Mouse (Mus musculus): ENCODE data around the gene Fgfr2. TPM values are rescaled to one million over a fixed set of nuclear protein-coding genes. Genes with fewer than 3 reads are reported as not detected.
A peak's percentile ranks its signal among the peaks of the same experiment; 100 is the strongest.

The Fgfr2 gene
- polyA plus RNA-seq, 1 experiment from 2014 or later, result 110 TPM

- TF ChIP-seq EP300 (IDR thresholded peaks at IDR 0.05) (peak; percentile 75; the same call in 1 of the 2 replicates), CTCF (IDR thresholded peaks at IDR 0.05) (no peak)
- Histone ChIP-seq H3K4me1 (ENCODE audit: insufficient read depth, low read depth, low read length) (no peaks in the 10 kb centered on the region), H3K4me3 (ENCODE audit: low read depth, low read length) (no peak overlapping the region), H3K27me3 (replicated peaks; ENCODE audit: insufficient read depth, low read length) (no peaks in the 10 kb centered on the region), H3K9ac (replicated peaks; ENCODE audit: low read depth) (no peak overlapping the region), H3K27ac (ENCODE audit: low read length) (no peak overlapping the region), H3K9me3 (ENCODE audit: low read length) (no peaks in the 10 kb centered on the region), H3K36me3 (ENCODE audit: insufficient read depth, low read length) (no peaks in the 10 kb centered on the region), H3K4me2 (replicated peaks; ENCODE audit: low read depth, low read length) (no peak overlapping the region)
- peak; percentile 48 for DNase-seq (ENCODE audit: low spot score)
- peak; percentile 94 for ATAC-seq
- WGBS, result 60% methylated on average over 8 of the region's 8 CpGs
Observed at GRCm38 (mm10) chr7:132435486-132436055, 687.6 kb downstream of the Fgfr2 start.

GRCm38 (mm10) chr7:132429324-132429723 is 693.8 kb downstream of the Fgfr2 start:
- H3K9me3 ChIP-seq (ENCODE audit: low read length), result no peaks in the 10 kb centered on the region
- H3K27me3 ChIP-seq (replicated peaks; ENCODE audit: insufficient read depth, low read length), result no peaks in the 10 kb centered on the region
- WGBS, result 65% methylated on average over 4 of the region's 4 CpGs
- H3K4me2 ChIP-seq (replicated peaks; ENCODE audit: low read depth, low read length), result no peak overlapping the region
- no peaks in the 10 kb centered on the region for H3K4me1 ChIP-seq (ENCODE audit: insufficient read depth, low read depth, low read length)
- no peak overlapping the region for H3K9ac ChIP-seq (replicated peaks; ENCODE audit: low read depth)
- TF ChIP-seq CTCF (IDR thresholded peaks at IDR 0.05) (no peak), EP300 (IDR thresholded peaks at IDR 0.05) (no peak)
- no peaks in the 10 kb centered on the region for H3K36me3 ChIP-seq (ENCODE audit: insufficient read depth, low read length)
- no peak overlapping the region for H3K27ac ChIP-seq (ENCODE audit: low read length)
- DNase-seq (ENCODE audit: low spot score) (peak; percentile 23), ATAC-seq (peak; percentile 30; the same call in 1 of the 2 replicates)
- H3K4me3 ChIP-seq (ENCODE audit: low read depth, low read length), result no peak overlapping the region

GRCm38 (mm10) chr7:132428308-132428707 is 694.8 kb downstream of the Fgfr2 start:
- 0 out of 2 replicates have a peak, but pooled peaks have one; percentile 23 for ATAC-seq
- Histone ChIP-seq H3K36me3 (ENCODE audit: insufficient read depth, low read length) (no peaks in the 10 kb centered on the region), H3K27ac (ENCODE audit: low read length) (no peak overlapping the region), H3K9me3 (ENCODE audit: low read length) (no peaks in the 10 kb centered on the region), H3K4me2 (replicated peaks; ENCODE audit: low read depth, low read length) (no peak overlapping the region), H3K4me3 (ENCODE audit: low read depth, low read length) (no peak overlapping the region), H3K9ac (replicated peaks; ENCODE audit: low read depth) (no peak overlapping the region), H3K4me1 (ENCODE audit: insufficient read depth, low read depth, low read length) (no peaks in the 10 kb centered on the region), H3K27me3 (replicated peaks; ENCODE audit: insufficient read depth, low read length) (no peaks in the 10 kb centered on the region)
- DNase-seq (ENCODE audit: low spot score), result peak; percentile 47
- WGBS, result 91% methylated on average over 4 of the region's 4 CpGs
- TF ChIP-seq CTCF (IDR thresholded peaks at IDR 0.05) (no peak), EP300 (IDR thresholded peaks at IDR 0.05) (no peak)

- no peak for ATAC-seq
- TF ChIP-seq EP300 (IDR thresholded peaks at IDR 0.05), result no peak
- no peak for TF ChIP-seq CTCF (IDR thresholded peaks at IDR 0.05)
- Histone ChIP-seq H3K9ac (replicated peaks; ENCODE audit: low read depth) (no peak overlapping the region), H3K27ac (ENCODE audit: low read length) (no peak overlapping the region), H3K4me2 (replicated peaks; ENCODE audit: low read depth, low read length) (no peak overlapping the region), H3K36me3 (ENCODE audit: insufficient read depth, low read length) (no peaks in the 10 kb centered on the region), H3K9me3 (ENCODE audit: low read length) (no peaks in the 10 kb centered on the region), H3K4me3 (ENCODE audit: low read depth, low read length) (no peak overlapping the region), H3K4me1 (ENCODE audit: insufficient read depth, low read depth, low read length) (no peaks in the 10 kb centered on the region), H3K27me3 (replicated peaks; ENCODE audit: insufficient read depth, low read length) (no peaks in the 10 kb centered on the region)
- DNase-seq (ENCODE audit: low spot score), result no peak
- 91% methylated on average over 5 of the region's 5 CpGs for WGBS
Observed at GRCm38 (mm10) chr7:132426069-132426468, 697.1 kb downstream of the Fgfr2 start.

GRCm38 (mm10) chr7:132425364-132425999 is 697.7 kb downstream of the Fgfr2 start:
- no peaks in the 10 kb centered on the region for H3K4me1 ChIP-seq (ENCODE audit: insufficient read depth, low read depth, low read length)
- no peak overlapping the region for H3K9ac ChIP-seq (replicated peaks; ENCODE audit: low read depth)
- H3K36me3 ChIP-seq (ENCODE audit: insufficient read depth, low read length), result no peaks in the 10 kb centered on the region
- DNase-seq (ENCODE audit: low spot score) (no peak), ATAC-seq (peak; percentile 65)
- H3K4me2 ChIP-seq (replicated peaks; ENCODE audit: low read depth, low read length), result no peak overlapping the region
- no peaks in the 10 kb centered on the region for H3K27me3 ChIP-seq (replicated peaks; ENCODE audit: insufficient read depth, low read length)
- no peak overlapping the region for H3K27ac ChIP-seq (ENCODE audit: low read length)
- TF ChIP-seq EP300 (IDR thresholded peaks at IDR 0.05) (peak; percentile 28; the same call in 1 of the 2 replicates), CTCF (IDR thresholded peaks at IDR 0.05) (no peak)
- no peak overlapping the region for H3K4me3 ChIP-seq (ENCODE audit: low read depth, low read length)
- no peaks in the 10 kb centered on the region for H3K9me3 ChIP-seq (ENCODE audit: low read length)
- 64% methylated on average over 11 of the region's 11 CpGs for WGBS

- no peak overlapping the region for H3K9ac ChIP-seq (replicated peaks; ENCODE audit: low read depth)
- no peak for TF ChIP-seq CTCF (IDR thresholded peaks at IDR 0.05)
- TF ChIP-seq EP300 (IDR thresholded peaks at IDR 0.05), result no peak
- 57% methylated on average over 5 of the region's 5 CpGs for WGBS
- H3K9me3 ChIP-seq (ENCODE audit: low read length), result no peaks in the 10 kb centered on the region
- H3K27me3 ChIP-seq (replicated peaks; ENCODE audit: insufficient read depth, low read length), result no peaks in the 10 kb centered on the region
- no peaks in the 10 kb centered on the region for H3K4me1 ChIP-seq (ENCODE audit: insufficient read depth, low read depth, low read length)
- ATAC-seq, result no peak
- H3K36me3 ChIP-seq (ENCODE audit: insufficient read depth, low read length), result no peaks in the 10 kb centered on the region
- H3K4me2 ChIP-seq (replicated peaks; ENCODE audit: low read depth, low read length), result no peak overlapping the region
- H3K27ac ChIP-seq (ENCODE audit: low read length), result no peak overlapping the region
- H3K4me3 ChIP-seq (ENCODE audit: low read depth, low read length), result no peak overlapping the region
- peak; percentile 27 for DNase-seq (ENCODE audit: low spot score)
Observed at GRCm38 (mm10) chr7:132423570-132423969, 699.6 kb downstream of the Fgfr2 start.
